Mouse (Mus musculus): Measurements from ENCODE around the gene Farp2. TPM values are rescaled to one million over a fixed set of nuclear protein-coding genes. Genes with fewer than 3 reads are reported as not detected.
A peak's percentile ranks its signal among the peaks of the same experiment; 100 is the strongest.

Gene Farp2
- total RNA-seq, 2 experiments from 2014 or later = 17.7 to 20.1 TPM

- DNase-seq = no peak
These were observed 51.3 kb downstream of the Farp2 start for GRCm38 (mm10) chr1:93563224-93563623.

- DNase-seq = no peak
These were observed 51.8 kb downstream of the Farp2 start for GRCm38 (mm10) chr1:93563649-93564048.

- DNase-seq = no peak
These were observed 52.9 kb downstream of the Farp2 start for GRCm38 (mm10) chr1:93564781-93565180.

- DNase-seq = no peak
These were observed 55.1 kb downstream of the Farp2 start for GRCm38 (mm10) chr1:93567013-93567412.

- DNase-seq = no peak
These were observed 56.0 kb downstream of the Farp2 start for GRCm38 (mm10) chr1:93567717-93568497.

- no peak for DNase-seq
These were observed 65.2 kb downstream of the Farp2 start for GRCm38 (mm10) chr1:93577066-93577465.

GRCm38 (mm10) chr1:93577861-93578260, 66.0 kb downstream of the Farp2 start:
- DNase-seq = no peak

- DNase-seq = no peak
These were observed 69.7 kb downstream of the Farp2 start for GRCm38 (mm10) chr1:93581545-93581944.

- DNase-seq = no peak
These were observed 76.5 kb downstream of the Farp2 start for GRCm38 (mm10) chr1:93588346-93588745.

- no peak for DNase-seq
These were observed 82.1 kb downstream of the Farp2 start for GRCm38 (mm10) chr1:93593960-93594359.

GRCm38 (mm10) chr1:93595916-93596315, 84.0 kb downstream of the Farp2 start:
- DNase-seq = no peak

GRCm38 (mm10) chr1:93602911-93603310, 91.0 kb downstream of the Farp2 start:
- DNase-seq = no peak

- DNase-seq = no peak
These were observed 92.0 kb downstream of the Farp2 start for GRCm38 (mm10) chr1:93603921-93604320.

- DNase-seq = no peak
These were observed 95.5 kb downstream of the Farp2 start for GRCm38 (mm10) chr1:93607090-93608083.

GRCm38 (mm10) chr1:93608696-93609245, 96.9 kb downstream of the Farp2 start:
- DNase-seq = no peak

- DNase-seq = no peak
These were observed 97.9 kb downstream of the Farp2 start for GRCm38 (mm10) chr1:93609762-93610161.

- DNase-seq = no peak
These were observed 106.3 kb downstream of the Farp2 start for GRCm38 (mm10) chr1:93618059-93618748.

GRCm38 (mm10) chr1:93618948-93619347, 107.1 kb downstream of the Farp2 start:
- no peak for DNase-seq

- DNase-seq = no peak
These were observed 112.6 kb downstream of the Farp2 start for GRCm38 (mm10) chr1:93624502-93624901.

GRCm38 (mm10) chr1:93630796-93631195, 118.9 kb downstream of the Farp2 start:
- DNase-seq = no peak

- no peak for DNase-seq
These were observed 120.8 kb downstream of the Farp2 start for GRCm38 (mm10) chr1:93632723-93633122.

GRCm38 (mm10) chr1:93634481-93634891, 122.6 kb downstream of the Farp2 start:
- DNase-seq = peak; percentile 61

All from adrenal gland, postnatal 10 days (tissue).